Mouse (Mus musculus) liver, embryonic 14.5 days (tissue): ENCODE data around the gene Smg1. TPM values are rescaled to one million over a fixed set of nuclear protein-coding genes. Genes with fewer than 3 reads are reported as not detected.

Source experiments
- ATAC-seq: fragments of 200-750 bp; cut with Nextera tagmentation; 2 replicates; pipeline ENCODE4 v1.8.0; 2017; ENCODE audit warnings: moderate number of reproducible peaks, mild to moderate bottlenecking, moderate library complexity; ENCODE audit not compliant: insufficient read depth
- DNase-seq, 3 experiments: peaks; one replicate each; pipeline ENCODE4 v3.0.0-alpha.2; 2012 to 2013; ENCODE audit warnings: low read depth in 3 of 3, low spot score in 3 of 3
- H3K27ac ChIP-seq: fragments of 300-500 bp; sonication (generic); 2 replicates; pipeline ENCODE4 v1.5.1; 2014; ENCODE audit warnings: moderate library complexity, mild to moderate bottlenecking, control low read depth, inconsistent platforms
- H3K27me3 ChIP-seq: fragments of 300-500 bp; sonication (generic); 2 replicates; pipeline ENCODE4 v1.6.1; 2014; ENCODE audit warnings: mild to moderate bottlenecking, low read length, moderate library complexity; ENCODE audit not compliant: control insufficient read depth, insufficient read depth
- H3K36me3 ChIP-seq: fragments of 300-500 bp; sonication (generic); replicated peaks from 2 replicates; pipeline ENCODE4 v1.6.1; 2014; ENCODE audit warnings: low read depth; ENCODE audit not compliant: control insufficient read depth, insufficient read depth
- H3K4me1 ChIP-seq, 2 experiments: fragments of 200-500 bp in 1 of 2; fragments of 300-500 bp in 1 of 2; sonication (generic) in 1 of 2; replicated peaks; 2 replicates each; pipeline ENCODE4 v1.6.1; 2012 to 2014; ENCODE audit warnings: antibody characterized with exemption in 1 of 2, inconsistent platforms in 1 of 2, low read length in 1 of 2; ENCODE audit not compliant: control insufficient read depth in 2 of 2, insufficient read depth in 2 of 2
- H3K4me2 ChIP-seq: fragments of 300-500 bp; sonication (generic); 2 replicates; pipeline ENCODE4 v1.6.1; 2014; ENCODE audit warnings: low read depth, mild to moderate bottlenecking, control low read depth, moderate library complexity
- H3K4me3 ChIP-seq, 2 experiments: fragments of 200-500 bp in 1 of 2; fragments of 300-500 bp in 1 of 2; sonication (generic) in 1 of 2; 2 replicates each; pipeline ENCODE4 v1.5.1; 2012 to 2014; ENCODE audit warnings: low read depth in 2 of 2, low read length in 2 of 2, mild to moderate bottlenecking in 2 of 2, control low read depth in 1 of 2, inconsistent platforms in 1 of 2, moderate library complexity in 1 of 2; ENCODE audit not compliant: insufficient read depth in 1 of 2
- H3K9ac ChIP-seq: fragments of 300-500 bp; sonication (generic); replicated peaks from 2 replicates; pipeline ENCODE4 v1.6.1; 2014; ENCODE audit warnings: mild to moderate bottlenecking, control low read depth, moderate library complexity
- H3K9me3 ChIP-seq: fragments of 300-500 bp; sonication (generic); 2 replicates; pipeline ENCODE4 v1.6.1; 2016; ENCODE audit warnings: low read length, mixed read lengths; ENCODE audit not compliant: control insufficient read depth
- CTCF ChIP-seq: IDR thresholded peaks from 2 replicates; pipeline ENCODE4 v1.5.1; 2016; ENCODE audit warnings: antibody characterized with exemption, low read depth, control low read depth
- EP300 ChIP-seq: IDR thresholded peaks from 2 replicates; pipeline ENCODE4 v1.6.1; 2016; ENCODE audit warnings: antibody characterized with exemption, low read depth
- WGBS: fragments of 180-500 bp; shearing (Covaris S2); extraction: QIAGEN DNeasy Blood & Tissue Kit; methylation state at CpG from one replicate; pipeline ENCODE4 v1.1.7; 2014; ENCODE audit not compliant: insufficient replicate concordance; 5-methylcytosine and 5-hydroxymethylcytosine counted together
- polyA plus RNA-seq, 2 experiments: library from polyadenylated mRNA; depleted of rRNA in 1 of 2; stranded (reverse) in 1 of 2; unstranded in 1 of 2; fragments of >200 nt; fragmentation: Nextera tagmentation in 1 of 2; extraction: Ambion mirVana in 1 of 2; gene quantifications; 2 replicates each; pipeline versions ENCODE4 v1.2.1 to v1.2.3; 2012 to 2014

Gene Smg1
- polyA plus RNA-seq, 2 experiments, result 5.7 to 10.5 TPM

GRCm38 (mm10) chr7:118103462-118104379 lies 139.7 kb downstream of the Smg1 start:
- TF ChIP-seq CTCF, result no peak
- TF ChIP-seq EP300, result no peak
- Histone ChIP-seq H3K9ac (no peak overlapping the region), H3K9me3 (no peaks in the 10 kb centered on the region), H3K4me1 (peaks cover 18 to 30% of the 10 kb centered on the region in 2 experiments), H3K4me3 (no peak overlapping the region), H3K27me3 (no peaks in the 10 kb centered on the region), H3K36me3 (peaks cover 43% of the 10 kb centered on the region), H3K4me2 (no peak overlapping the region), H3K27ac (peak overlapping the region; percentile 62)
- DNase-seq (no peak), ATAC-seq (peak; percentile 40)
- WGBS, result 33% methylated on average over 5 of the region's 5 CpGs

- ATAC-seq, result peak; percentile 34
- no peaks in the 10 kb centered on the region for H3K9me3 ChIP-seq
- H3K4me3 ChIP-seq, result no peak overlapping the region
- H3K4me2 ChIP-seq, result no peak overlapping the region
- no peak for DNase-seq
- H3K27ac ChIP-seq, result peak overlapping the region; percentile 20
- H3K27me3 ChIP-seq, result no peaks in the 10 kb centered on the region
- no peak for TF ChIP-seq EP300
- no peak for TF ChIP-seq CTCF
- H3K36me3 ChIP-seq, result peaks cover 34% of the 10 kb centered on the region
- H3K4me1 ChIP-seq, result peaks cover 18 to 31% of the 10 kb centered on the region in 2 experiments
- H3K9ac ChIP-seq, result no peak overlapping the region
- WGBS, result 25% methylated on average over 4 of the region's 4 CpGs
Observed at GRCm38 (mm10) chr7:118102678-118103461, 140.6 kb downstream of the Smg1 start.

- Histone ChIP-seq H3K27ac (no peak overlapping the region), H3K4me1 (peaks cover 18 to 33% of the 10 kb centered on the region in 2 experiments), H3K9me3 (no peaks in the 10 kb centered on the region), H3K36me3 (peaks cover 28% of the 10 kb centered on the region), H3K9ac (no peak overlapping the region), H3K27me3 (no peaks in the 10 kb centered on the region), H3K4me2 (no peak overlapping the region), H3K4me3 (no peak overlapping the region)
- no peak for TF ChIP-seq EP300
- TF ChIP-seq CTCF, result peak; percentile 89
- DNase-seq (peak; percentile 41 to 60 (median 45)), ATAC-seq (no peak)
- WGBS, result 40% methylated on average over 4 of the region's 4 CpGs
Observed at GRCm38 (mm10) chr7:118102231-118102630, 141.2 kb downstream of the Smg1 start.

- DNase-seq (no peak), ATAC-seq (peak; percentile 31; the same call in 1 of the 2 replicates)
- WGBS, result 29% methylated on average over 7 of the region's 7 CpGs
- no peak overlapping the region for H3K27ac ChIP-seq
- H3K36me3 ChIP-seq, result no peaks in the 10 kb centered on the region
- no peak overlapping the region for H3K9ac ChIP-seq
- TF ChIP-seq CTCF (no peak), EP300 (no peak)
- peaks cover 0 to 9% of the 10 kb centered on the region in 2 experiments; a peak in 3 of 4 replicates for H3K4me1 ChIP-seq
- no peak overlapping the region for H3K4me3 ChIP-seq
- H3K9me3 ChIP-seq, result no peaks in the 10 kb centered on the region
- H3K4me2 ChIP-seq, result no peak overlapping the region
- no peaks in the 10 kb centered on the region for H3K27me3 ChIP-seq
Observed at GRCm38 (mm10) chr7:118097615-118098014, 145.9 kb downstream of the Smg1 start.

Other genes with a start within 250 kb of the Smg1 start
- gene Rps15a, start 127.5 kb downstream of the Smg1 start, polyA plus RNA-seq (2012; rRNA removed), result 496 and 1,501 TPM in 2 replicates
- 630 and 672 TPM in 2 replicates for gene Rps15a, start 127.5 kb downstream of the Smg1 start, polyA plus RNA-seq (2014; fragmentation: Nextera tagmentation; extraction: Ambion mirVana)
- gene Arl6ip1, start 114.0 kb downstream of the Smg1 start, polyA plus RNA-seq (2012; rRNA removed), result 109 and 184 TPM in 2 replicates
- 224 and 231 TPM in 2 replicates for gene Arl6ip1, start 114.0 kb downstream of the Smg1 start, polyA plus RNA-seq (2014; fragmentation: Nextera tagmentation; extraction: Ambion mirVana)
- 0.08 and 0.13 TPM in 2 replicates for gene Syt17, start 204.6 kb upstream of the Smg1 start, polyA plus RNA-seq (2012; rRNA removed)
- gene Syt17, start 204.6 kb upstream of the Smg1 start, polyA plus RNA-seq (2014; fragmentation: Nextera tagmentation; extraction: Ambion mirVana), result 0.09 and 0.13 TPM in 2 replicates
- gene Itpripl2, start 248.3 kb upstream of the Smg1 start, polyA plus RNA-seq (2012; rRNA removed), result 1.2 and 1.5 TPM in 2 replicates
- gene Itpripl2, start 248.3 kb upstream of the Smg1 start, polyA plus RNA-seq (2014; fragmentation: Nextera tagmentation; extraction: Ambion mirVana), result 0.43 and 0.47 TPM in 2 replicates